In the genomic region with DNA sequence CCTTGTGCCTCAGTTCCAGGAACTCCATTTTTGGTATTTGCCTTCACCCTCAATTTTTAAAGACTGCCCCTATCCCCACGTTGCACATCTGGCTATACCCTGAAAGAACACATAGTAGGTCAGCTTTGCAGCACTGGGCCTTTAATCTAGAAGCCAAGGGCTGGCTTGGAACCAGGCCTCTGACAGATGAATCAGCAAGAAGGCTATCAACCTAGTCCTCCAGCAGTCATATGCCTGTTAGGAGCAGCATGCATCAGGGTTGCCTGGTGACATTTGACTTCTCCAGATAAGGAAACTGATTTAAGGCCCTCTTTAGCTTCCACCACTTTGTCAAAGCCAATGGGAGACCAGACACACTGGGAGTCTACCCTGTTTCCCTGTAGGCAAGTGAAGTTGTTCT, we compare ENCODE assay signal across 15 mouse cellular contexts.
"Had no signal": no experiment of that assay in that cellular context is flagged by ENCODE, and none has a peak within 500 bp of the region (broad histone marks: within the 10 kb centered on the region; RNA-seq: fewer than 3 reads in every experiment).

No protein-coding gene starts in this region.

- H3K27me3 ChIP-seq: kidney, embryonic 15.5 days; liver, embryonic 15.5 days; lung, embryonic 15.5 days; neural tube, embryonic 12.5 days had no signal

- H3K9ac ChIP-seq: kidney, embryonic 15.5 days; liver, embryonic 15.5 days; lung, embryonic 15.5 days; neural tube, embryonic 12.5 days had no signal

- H3K4me1 ChIP-seq: kidney, embryonic 15.5 days; limb, embryonic 10.5 days; liver, embryonic 15.5 days; lung, embryonic 15.5 days; neural tube, embryonic 12.5 days had no signal

- H3K36me3 ChIP-seq: limb, embryonic 10.5 days; liver, embryonic 15.5 days; lung, embryonic 15.5 days; neural tube, embryonic 12.5 days had no signal

- H3K4me3 ChIP-seq: kidney, embryonic 15.5 days; left cerebral cortex, adult 2 months; limb, embryonic 10.5 days; liver, embryonic 15.5 days; lung, embryonic 15.5 days; neural tube, embryonic 12.5 days had no signal

- H3K9me3 ChIP-seq: kidney, embryonic 15.5 days; limb, embryonic 10.5 days; liver, embryonic 15.5 days; lung, embryonic 15.5 days; neural tube, embryonic 12.5 days had no signal

- H3K4me2 ChIP-seq: kidney, embryonic 15.5 days; liver, embryonic 15.5 days; lung, embryonic 15.5 days; neural tube, embryonic 12.5 days had no signal

- DNase-seq: kidney, adult 18-20 months; kidney, postnatal 25 days; lung, postnatal 14 days; midbrain, embryonic 14.5 days; right cerebral cortex, postnatal 4 days; spleen, adult 18-20 months; thymus, adult 2 months; thymus, postnatal 36 days had no signal

- H3K27ac ChIP-seq: kidney, embryonic 15.5 days; left cerebral cortex, adult 2 months; limb, embryonic 10.5 days; liver, embryonic 15.5 days; lung, embryonic 15.5 days; macrophage; neural tube, embryonic 12.5 days had no signal
